Mouse (Mus musculus): Measurements from ENCODE around the gene Cherp. TPM values are rescaled to one million over a fixed set of nuclear protein-coding genes. Genes with fewer than 3 reads are reported as not detected.

Gene Cherp
- 40.1 and 45.6 TPM in 2 replicates for polyA plus RNA-seq (2015; fragmentation: Nextera tagmentation; extraction: Ambion mirVana)

DNA sequence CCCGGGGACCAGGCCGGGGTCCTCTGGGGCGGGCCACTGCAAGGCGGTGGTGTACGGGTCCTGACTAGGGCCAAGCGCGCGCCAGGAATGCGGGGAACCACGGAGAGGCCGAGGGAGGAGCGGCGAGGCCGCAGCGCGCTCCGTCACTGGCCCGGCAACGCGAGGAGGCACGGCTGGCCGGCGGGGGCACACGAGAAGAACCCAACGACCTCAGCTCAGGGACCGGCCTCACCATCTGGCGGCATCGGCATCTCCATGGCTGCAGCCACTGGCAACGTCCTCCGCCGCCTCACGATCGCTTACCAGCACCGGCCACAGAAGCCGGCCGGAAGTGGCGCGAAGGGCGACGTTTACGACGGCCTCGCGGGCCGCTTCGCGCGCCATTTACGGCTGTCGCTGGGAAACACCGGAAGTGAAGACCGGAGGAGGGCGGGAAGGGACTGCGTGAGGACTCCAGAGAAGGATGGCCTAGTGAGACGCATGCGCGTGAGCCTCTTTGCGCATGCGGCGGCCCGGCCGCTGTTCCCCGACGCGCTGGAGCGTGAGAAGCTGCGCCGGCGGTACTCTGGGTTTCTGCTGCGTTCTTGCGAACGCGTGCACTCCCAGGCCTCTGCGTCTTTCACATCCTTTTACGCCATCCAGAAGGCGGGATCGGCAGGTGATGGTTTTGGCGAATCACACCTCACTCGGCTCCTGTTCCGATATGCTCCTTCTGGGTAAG is at the start of gene Cherp:
Cherp (minus strand) TSS at position 401 of the 721 bp plus-strand sequence.
- Histone ChIP-seq H3K27me3 (replicated peaks) (no peaks in the 10 kb centered on the region), H3K9ac (peak within 1 kb of the TSS; percentile 91), H3K36me3 (peaks cover 49% of the 10 kb centered on the region), H3K27ac (replicated peaks) (peak within 1 kb of the TSS; percentile 93), H3K9me3 (no peaks in the 10 kb centered on the region), H3K4me1 (peaks cover 25% of the 10 kb centered on the region), H3K4me2 (peak within 1 kb of the TSS; percentile 96), H3K4me3 (peak within 1 kb of the TSS; percentile 93)
- under 1% methylated on average over 80 of the region's 80 CpGs for WGBS
- peak; percentile 93 for ATAC-seq (ENCODE audit: extremely low read depth, insufficient number of reproducible peaks, low FRiP score, low TSS enrichment)

DNA sequence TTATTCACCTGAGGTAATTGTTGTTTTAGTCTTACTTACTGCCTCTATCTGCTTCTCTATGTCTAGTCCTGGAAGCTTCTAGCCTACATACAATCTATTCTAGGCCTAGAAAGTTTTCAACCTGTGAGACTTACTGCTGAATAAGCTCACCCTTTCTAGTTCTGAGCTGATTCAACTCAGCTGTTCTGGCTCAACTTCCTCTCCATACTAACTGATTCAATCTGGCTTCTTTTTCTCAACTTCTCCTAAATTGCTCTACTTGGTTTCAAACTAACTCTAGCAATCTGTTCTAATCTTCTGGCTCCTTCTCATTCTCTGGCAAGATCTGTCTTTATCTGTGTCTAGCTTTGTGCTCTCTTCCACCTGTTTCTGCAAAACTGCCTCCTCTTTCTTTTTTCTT is 46.9 kb upstream of the Cherp start:
- peaks cover 35% of the 10 kb centered on the region for H3K4me1 ChIP-seq
- H3K4me2 ChIP-seq: no peak overlapping the region
- no peak overlapping the region for H3K9ac ChIP-seq
- ATAC-seq (ENCODE audit: extremely low read depth, insufficient number of reproducible peaks, low FRiP score, low TSS enrichment): no peak
- no peaks in the 10 kb centered on the region for H3K27me3 ChIP-seq (replicated peaks)
- H3K36me3 ChIP-seq: peaks cover 12% of the 10 kb centered on the region
- H3K9me3 ChIP-seq: no peaks in the 10 kb centered on the region
- H3K4me3 ChIP-seq: no peak overlapping the region
- H3K27ac ChIP-seq (replicated peaks): no peak overlapping the region

DNA sequence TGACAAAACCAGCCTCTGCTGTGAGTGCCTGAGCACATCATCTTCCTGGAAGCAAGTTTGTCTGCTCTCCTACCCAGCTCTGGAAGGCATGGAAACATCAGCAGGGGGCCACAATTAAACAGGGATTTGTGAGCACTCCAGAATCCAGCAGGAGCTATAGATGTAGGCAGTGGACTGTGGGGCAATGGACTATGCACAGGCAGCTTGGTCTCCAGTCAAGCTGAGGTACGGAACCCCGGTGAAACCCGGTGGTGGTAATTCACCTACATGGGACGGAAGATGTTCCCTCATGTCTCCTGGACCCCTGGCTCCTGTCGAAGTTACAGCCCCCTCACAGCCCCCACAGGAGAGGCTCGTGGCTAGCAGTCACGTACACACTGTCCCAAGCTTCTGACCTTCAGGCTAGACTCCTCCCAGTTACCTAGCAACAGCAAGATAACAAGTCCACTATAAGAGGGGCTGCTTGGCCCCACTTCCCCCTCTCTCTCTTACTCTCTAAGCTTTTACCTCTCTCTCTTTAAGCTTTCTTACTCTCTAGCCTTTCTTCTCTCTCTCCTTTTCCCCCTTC is 42.5 kb upstream of the Cherp start:
- 44% methylated on average over 7 of the region's 7 CpGs for WGBS
- peak overlapping the region; percentile 78 for H3K27ac ChIP-seq (replicated peaks)
- peaks cover 2% of the 10 kb centered on the region; the same call in 1 of the 2 replicates for H3K36me3 ChIP-seq
- no peak overlapping the region for H3K9ac ChIP-seq
- no peaks in the 10 kb centered on the region for H3K27me3 ChIP-seq (replicated peaks)
- H3K9me3 ChIP-seq: no peaks in the 10 kb centered on the region
- H3K4me2 ChIP-seq: peak overlapping the region; percentile 46
- no peak overlapping the region for H3K4me3 ChIP-seq
- peaks cover 48% of the 10 kb centered on the region for H3K4me1 ChIP-seq
- ATAC-seq (ENCODE audit: extremely low read depth, insufficient number of reproducible peaks, low FRiP score, low TSS enrichment): no peak

DNA sequence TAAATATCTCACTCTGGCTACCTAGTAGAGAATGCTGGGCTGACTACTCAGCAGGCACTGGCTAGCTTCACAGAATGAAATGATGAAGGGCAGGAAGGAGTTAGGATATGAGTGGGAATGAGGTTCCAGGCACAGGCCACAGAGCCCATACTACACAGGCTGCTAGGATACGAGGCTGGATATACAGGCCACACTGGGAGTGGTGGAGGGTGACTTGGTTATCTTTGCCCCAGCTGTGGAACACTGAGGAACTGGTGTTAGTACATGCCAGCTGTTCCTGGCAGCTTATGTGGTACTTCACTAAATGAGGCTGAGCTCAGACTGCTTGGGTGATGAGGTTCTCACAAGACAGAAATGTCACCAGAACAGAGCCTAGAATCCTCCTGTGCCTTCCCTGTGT is 38.1 kb upstream of the Cherp start:
- Histone ChIP-seq H3K9ac (peak overlapping the region; percentile 37; the same call in 1 of the 2 replicates), H3K27ac (replicated peaks) (peak overlapping the region; percentile 71), H3K27me3 (replicated peaks) (no peaks in the 10 kb centered on the region)

DNA sequence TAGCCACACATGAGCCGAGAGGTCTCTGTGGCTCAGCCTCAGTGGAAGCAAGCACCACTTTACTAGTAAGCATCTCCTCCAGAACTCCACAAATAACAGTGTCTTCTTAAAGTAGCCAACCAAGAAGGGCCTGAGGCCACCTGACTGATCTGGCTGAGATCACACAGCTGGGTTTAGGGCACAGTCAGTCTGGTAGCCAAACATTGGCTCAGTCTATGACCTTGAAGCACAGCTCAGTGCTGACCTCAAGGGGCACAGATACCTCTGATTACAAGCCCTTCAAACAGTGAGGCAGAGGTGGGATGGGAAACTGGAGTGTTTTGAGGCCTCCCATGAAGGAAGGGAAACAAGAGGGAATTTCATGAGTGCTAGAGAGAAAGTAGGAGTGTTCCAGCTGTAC is 37.6 kb upstream of the Cherp start:
- Histone ChIP-seq H3K4me1 (peaks cover 42% of the 10 kb centered on the region), H3K27ac (replicated peaks) (peak overlapping the region; percentile 71), H3K36me3 (peaks cover 2% of the 10 kb centered on the region; the same call in 1 of the 2 replicates), H3K9ac (peak overlapping the region; percentile 37), H3K4me3 (no peak overlapping the region), H3K4me2 (no peak overlapping the region), H3K9me3 (no peaks in the 10 kb centered on the region), H3K27me3 (replicated peaks) (no peaks in the 10 kb centered on the region)
- WGBS: 86% methylated on average over 1 of the region's 1 CpGs
- ATAC-seq (ENCODE audit: extremely low read depth, insufficient number of reproducible peaks, low FRiP score, low TSS enrichment): no peak

More for the DNA sequence above, 38.1 kb upstream of the Cherp start:
- peaks cover 42% of the 10 kb centered on the region for H3K4me1 ChIP-seq
- H3K36me3 ChIP-seq: peaks cover 2% of the 10 kb centered on the region; the same call in 1 of the 2 replicates
- no peaks in the 10 kb centered on the region for H3K9me3 ChIP-seq
- no peak overlapping the region for H3K4me2 ChIP-seq
- H3K4me3 ChIP-seq: no peak overlapping the region
- no peak for ATAC-seq (ENCODE audit: extremely low read depth, insufficient number of reproducible peaks, low FRiP score, low TSS enrichment)
- 55% methylated on average over 1 of the region's 1 CpGs for WGBS

DNA sequence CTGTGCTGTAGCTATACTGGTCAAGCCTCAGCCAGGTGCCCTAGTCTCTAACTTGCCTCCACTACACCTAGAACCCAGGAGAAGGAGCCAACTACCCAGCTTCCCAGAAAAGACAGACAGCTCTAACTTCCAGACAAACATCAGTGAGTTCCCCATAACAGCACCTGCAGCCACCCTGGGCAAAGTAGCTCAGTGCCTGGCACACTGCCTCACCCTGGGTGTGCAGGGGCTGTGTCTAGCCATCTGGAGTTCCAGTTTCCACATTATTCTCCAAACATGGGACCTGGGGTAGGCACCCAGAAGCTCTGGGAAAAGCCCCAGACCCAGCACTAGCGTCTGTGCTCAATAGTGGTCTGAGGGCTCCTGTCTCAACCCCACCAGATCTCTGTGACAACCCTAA is 32.5 kb upstream of the Cherp start:
- no peak for ATAC-seq (ENCODE audit: extremely low read depth, insufficient number of reproducible peaks, low FRiP score, low TSS enrichment)
- H3K9ac ChIP-seq: no peak overlapping the region
- H3K27me3 ChIP-seq (replicated peaks): no peaks in the 10 kb centered on the region
- H3K4me1 ChIP-seq: peaks cover 68% of the 10 kb centered on the region
- no peak overlapping the region for H3K27ac ChIP-seq (replicated peaks)
- no peak overlapping the region for H3K4me2 ChIP-seq
- peaks cover 3% of the 10 kb centered on the region for H3K36me3 ChIP-seq
- H3K9me3 ChIP-seq: no peaks in the 10 kb centered on the region
- H3K4me3 ChIP-seq: no peak overlapping the region
- 61% methylated on average over 1 of the region's 1 CpGs for WGBS

DNA sequence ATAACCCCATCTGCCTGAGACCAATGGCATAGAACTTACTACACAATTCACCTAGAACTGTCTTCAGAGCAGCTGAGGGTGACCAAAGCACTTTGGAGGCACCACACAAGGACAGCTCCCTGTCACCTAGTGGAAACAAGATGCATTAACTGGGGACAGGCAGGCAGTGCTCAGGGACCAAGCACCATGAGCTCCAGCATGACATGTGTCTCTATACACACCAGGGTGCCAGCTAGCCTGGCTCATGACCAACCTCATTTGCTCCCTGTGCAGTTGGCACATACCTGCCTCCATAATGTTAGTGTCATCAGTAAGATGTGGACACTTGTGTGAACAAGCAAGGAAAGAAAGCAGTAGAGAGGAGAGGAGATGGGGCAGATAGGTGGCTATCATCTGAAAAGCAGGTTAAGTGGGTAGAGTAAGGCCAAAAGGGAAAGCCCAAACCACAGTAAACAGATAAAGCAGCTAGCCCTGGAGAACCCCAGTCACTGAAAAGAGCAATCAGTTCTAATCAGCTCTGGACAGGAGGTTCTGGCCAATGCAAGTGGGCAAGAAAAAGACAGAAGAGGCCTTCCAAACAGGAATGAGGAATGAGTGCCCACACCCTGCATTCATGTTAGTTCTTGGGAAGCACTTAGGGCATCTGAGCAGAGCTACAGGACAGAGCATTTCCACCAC is 29.8 kb upstream of the Cherp start:
- Histone ChIP-seq H3K27ac (replicated peaks) (no peak overlapping the region), H3K4me3 (no peak overlapping the region), H3K4me2 (no peak overlapping the region), H3K4me1 (peaks cover 73% of the 10 kb centered on the region), H3K9ac (no peak overlapping the region), H3K36me3 (peaks cover 4% of the 10 kb centered on the region), H3K27me3 (replicated peaks) (no peaks in the 10 kb centered on the region), H3K9me3 (no peaks in the 10 kb centered on the region)
- no peak for ATAC-seq (ENCODE audit: extremely low read depth, insufficient number of reproducible peaks, low FRiP score, low TSS enrichment)

DNA sequence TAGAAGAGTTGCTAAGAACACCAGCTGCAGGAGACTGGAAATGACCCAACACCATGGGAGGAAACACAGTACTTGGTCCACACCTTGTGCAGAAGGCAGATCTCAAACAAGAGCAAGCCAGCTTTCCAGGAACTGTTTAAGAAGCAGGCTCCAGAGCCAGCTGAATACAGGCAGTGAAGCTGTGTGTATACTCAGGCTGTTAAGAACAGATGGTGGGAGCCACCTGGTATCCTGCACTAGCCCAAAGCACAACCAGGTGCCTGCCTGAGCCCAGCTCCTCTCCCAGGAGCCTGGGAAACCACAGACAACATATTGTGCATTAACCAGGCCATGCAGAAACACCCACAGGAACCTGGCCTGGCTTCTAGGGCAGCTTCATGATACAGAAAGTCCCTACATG is 29.1 kb upstream of the Cherp start:
- H3K9ac ChIP-seq: no peak overlapping the region
- no peak overlapping the region for H3K4me3 ChIP-seq
- H3K36me3 ChIP-seq: peaks cover 8% of the 10 kb centered on the region
- no peaks in the 10 kb centered on the region for H3K27me3 ChIP-seq (replicated peaks)
- H3K4me2 ChIP-seq: no peak overlapping the region
- no peaks in the 10 kb centered on the region for H3K9me3 ChIP-seq
- no peak overlapping the region for H3K27ac ChIP-seq (replicated peaks)
- peaks cover 79% of the 10 kb centered on the region for H3K4me1 ChIP-seq
- ATAC-seq (ENCODE audit: extremely low read depth, insufficient number of reproducible peaks, low FRiP score, low TSS enrichment): no peak

DNA sequence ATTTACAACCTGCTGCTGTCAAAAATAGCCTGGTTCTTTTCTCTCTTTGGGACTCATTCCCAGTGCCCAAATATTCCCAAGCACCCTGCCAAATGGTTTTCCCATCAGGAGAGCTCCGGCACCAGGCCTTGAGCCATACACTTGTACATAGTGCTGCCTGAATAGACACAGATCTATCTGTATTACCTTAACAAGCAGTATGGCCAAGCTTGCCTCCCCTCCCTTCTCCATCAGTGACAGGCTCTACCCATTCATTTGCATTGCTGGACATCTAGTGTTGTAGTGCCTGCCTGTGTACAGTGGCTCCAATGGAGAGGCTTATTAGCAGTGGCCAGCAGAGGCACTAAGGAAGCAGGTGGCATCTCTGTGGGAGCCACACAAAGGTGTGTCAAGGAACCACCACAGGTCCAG is 25.5 kb upstream of the Cherp start:
- Histone ChIP-seq H3K9ac (no peak overlapping the region), H3K4me2 (no peak overlapping the region), H3K27ac (replicated peaks) (peak overlapping the region; percentile 80; the same call in 1 of the 2 replicates), H3K9me3 (no peaks in the 10 kb centered on the region), H3K4me3 (no peak overlapping the region), H3K36me3 (peaks cover 25% of the 10 kb centered on the region), H3K4me1 (peaks cover 61% of the 10 kb centered on the region), H3K27me3 (replicated peaks) (no peaks in the 10 kb centered on the region)
- no peak for ATAC-seq (ENCODE audit: extremely low read depth, insufficient number of reproducible peaks, low FRiP score, low TSS enrichment)
- WGBS: 78% methylated on average over 1 of the region's 1 CpGs

DNA sequence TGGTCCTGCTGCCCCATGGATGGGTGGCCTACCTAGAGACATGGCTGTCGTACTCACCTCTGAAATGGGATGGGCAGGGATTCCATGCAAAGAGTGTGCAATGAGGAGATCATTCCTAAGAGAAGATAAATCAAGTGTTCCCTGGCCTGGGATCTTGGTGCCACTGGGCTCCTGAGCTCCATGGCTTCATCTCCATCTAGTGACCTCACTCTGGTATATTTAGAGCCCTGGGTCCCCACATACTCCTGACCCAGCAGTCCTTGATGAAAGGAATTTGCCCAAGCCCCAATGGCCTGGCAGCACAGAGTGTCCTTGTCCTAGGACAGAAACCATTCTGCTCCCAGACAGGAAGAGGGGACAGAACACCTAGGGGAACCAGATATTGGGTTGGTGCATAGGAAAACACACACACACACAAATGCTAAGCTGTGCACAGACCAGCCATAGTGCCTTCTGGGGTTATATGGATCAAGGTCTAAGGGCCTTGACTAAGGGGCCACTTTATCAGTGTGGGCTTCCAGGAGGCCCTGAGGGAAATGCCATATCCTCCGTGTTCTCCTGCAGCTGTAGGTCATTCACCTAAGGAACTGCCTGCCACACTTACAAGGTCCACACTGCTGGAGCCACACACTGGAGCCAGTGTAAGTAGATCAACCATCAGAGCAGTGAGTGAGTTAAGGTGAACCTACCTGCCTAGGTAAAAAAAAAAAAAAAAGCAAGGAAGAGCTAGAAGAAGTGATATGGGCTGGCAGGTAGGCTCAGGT is 24.7 kb upstream of the Cherp start:
- Histone ChIP-seq H3K27ac (replicated peaks) (peak overlapping the region; percentile 80), H3K4me1 (peaks cover 53% of the 10 kb centered on the region), H3K4me3 (no peak overlapping the region), H3K4me2 (0 out of 2 replicates have a peak overlapping the region, but pooled peaks have one; percentile 9), H3K9me3 (no peaks in the 10 kb centered on the region), H3K27me3 (replicated peaks) (no peaks in the 10 kb centered on the region), H3K9ac (peak overlapping the region; percentile 11; the same call in 1 of the 2 replicates), H3K36me3 (peaks cover 33% of the 10 kb centered on the region)
- 68% methylated on average over 2 of the region's 2 CpGs for WGBS
- ATAC-seq (ENCODE audit: extremely low read depth, insufficient number of reproducible peaks, low FRiP score, low TSS enrichment): 0 out of 2 replicates have a peak, but pooled peaks have one; percentile 6

DNA sequence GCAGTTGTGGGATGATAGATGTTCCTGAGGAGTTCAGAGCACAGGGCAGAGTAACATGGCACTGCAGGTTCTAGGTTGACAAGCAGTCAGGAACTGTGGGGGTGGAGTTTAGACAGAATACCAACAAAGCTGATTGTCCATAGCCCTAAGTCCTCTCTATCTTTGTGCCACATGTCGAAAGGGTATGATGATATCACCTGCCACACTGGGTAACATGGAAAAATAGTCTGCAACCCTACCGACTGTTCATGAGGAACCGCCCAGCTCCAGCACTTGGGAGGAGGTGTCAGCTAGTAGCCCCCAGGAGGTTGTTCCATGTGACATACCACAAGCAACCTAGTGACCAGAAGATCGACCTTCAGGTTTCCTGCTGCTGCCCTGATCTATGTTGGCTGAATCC is 23.5 kb upstream of the Cherp start:
- 82% methylated on average over 4 of the region's 4 CpGs for WGBS
- Histone ChIP-seq H3K4me2 (no peak overlapping the region), H3K27ac (replicated peaks) (peak overlapping the region; percentile 80; the same call in 1 of the 2 replicates), H3K4me1 (peaks cover 49% of the 10 kb centered on the region), H3K9me3 (no peaks in the 10 kb centered on the region), H3K9ac (0 out of 2 replicates have a peak overlapping the region, but pooled peaks have one; percentile 7), H3K27me3 (replicated peaks) (no peaks in the 10 kb centered on the region), H3K4me3 (no peak overlapping the region), H3K36me3 (peaks cover 36% of the 10 kb centered on the region)
- no peak for ATAC-seq (ENCODE audit: extremely low read depth, insufficient number of reproducible peaks, low FRiP score, low TSS enrichment)

Data from heart, embryonic 13.5 days (tissue).